Mouse (Mus musculus) lung, postnatal 0 days (tissue): Measurements from ENCODE around the gene Mtpn.

Experiments used
- CTCF ChIP-seq: IDR thresholded peaks from 2 replicates; pipeline ENCODE4 v1.5.1; 2016; ENCODE audit warnings: antibody characterized with exemption, mild to moderate bottlenecking
- EP300 ChIP-seq: IDR thresholded peaks from 2 replicates; pipeline ENCODE4 v1.6.1; 2016; ENCODE audit warnings: antibody characterized with exemption, mild to moderate bottlenecking, control low read depth

GRCm38 (mm10) chr6:35536021-35536420 lies 3.7 kb downstream of the Mtpn start:
- TF ChIP-seq CTCF (no peak), EP300 (no peak)
